Mouse (Mus musculus) stomach, postnatal 0 days (tissue): ENCODE results near the gene Ccdc175. TPM values are rescaled to one million over a fixed set of nuclear protein-coding genes. Genes with fewer than 3 reads are reported as not detected.

Experiments
- ATAC-seq: fragments of 200-750 bp; cut with Nextera tagmentation; 2 replicates; pipeline ENCODE4 v1.8.0; 2017; ENCODE audit not compliant: low FRiP score, low TSS enrichment
- DNase-seq: peaks from one replicate; pipeline ENCODE4 v3.0.0-alpha.2; 2016; ENCODE audit warnings: low spot score
- H3K27ac ChIP-seq: fragments of 300-500 bp; sonication (generic); replicated peaks from 2 replicates; pipeline ENCODE4 v1.5.1; 2014; ENCODE audit warnings: mild to moderate bottlenecking, control low read depth
- H3K27me3 ChIP-seq: fragments of 300-500 bp; sonication (generic); 2 replicates; pipeline ENCODE4 v1.6.1; 2014; ENCODE audit warnings: low read length; ENCODE audit not compliant: control insufficient read depth, insufficient read depth
- H3K36me3 ChIP-seq: fragments of 300-500 bp; sonication (generic); 2 replicates; pipeline ENCODE4 v1.6.1; 2014; ENCODE audit warnings: low read length, mixed read lengths; ENCODE audit not compliant: control insufficient read depth, insufficient read depth
- H3K4me1 ChIP-seq: fragments of 300-500 bp; sonication (generic); replicated peaks from 2 replicates; pipeline ENCODE4 v1.6.1; 2014; ENCODE audit warnings: antibody characterized with exemption; ENCODE audit not compliant: control insufficient read depth, insufficient read depth
- H3K4me2 ChIP-seq: fragments of 300-500 bp; sonication (generic); replicated peaks from 2 replicates; pipeline ENCODE4 v1.6.1; 2014; ENCODE audit warnings: low read depth, mild to moderate bottlenecking, control low read depth, moderate library complexity
- H3K4me3 ChIP-seq: fragments of 300-500 bp; sonication (generic); 2 replicates; pipeline ENCODE4 v1.5.1; 2014; ENCODE audit warnings: low read depth, low read length, control low read depth
- H3K9ac ChIP-seq: fragments of 300-500 bp; sonication (generic); 2 replicates; pipeline ENCODE4 v1.6.1; 2014; ENCODE audit warnings: mild to moderate bottlenecking, low read length, control low read depth, mixed read lengths
- H3K9me3 ChIP-seq: fragments of 300-500 bp; sonication (generic); 2 replicates; pipeline ENCODE4 v1.6.1; 2016; ENCODE audit warnings: low read length; ENCODE audit not compliant: control insufficient read depth
- CTCF ChIP-seq: IDR thresholded peaks from 2 replicates; pipeline ENCODE4 v1.5.1; 2016; ENCODE audit warnings: antibody characterized with exemption, low read depth, mild to moderate bottlenecking, moderate library complexity
- EP300 ChIP-seq: optimal IDR thresholded peaks from 2 replicates; pipeline ENCODE3; 2016; ENCODE audit warnings: antibody characterized with exemption
- WGBS: fragments of 180-500 bp; shearing (Covaris S2); extraction: QIAGEN DNeasy Blood & Tissue Kit; methylation state at CpG from one replicate; pipeline ENCODE4 v1.1.7; 2014; 5-methylcytosine and 5-hydroxymethylcytosine counted together
- polyA plus RNA-seq: library from polyadenylated mRNA; unstranded; fragments of >200 nt; fragmentation: Nextera tagmentation; extraction: Ambion mirVana; gene quantifications from 2 replicates; pipeline ENCODE4 v1.2.1, GENCODE M21; 2015

The Ccdc175 gene
- polyA plus RNA-seq, 1 experiment from 2014 or later = not detected

DNA sequence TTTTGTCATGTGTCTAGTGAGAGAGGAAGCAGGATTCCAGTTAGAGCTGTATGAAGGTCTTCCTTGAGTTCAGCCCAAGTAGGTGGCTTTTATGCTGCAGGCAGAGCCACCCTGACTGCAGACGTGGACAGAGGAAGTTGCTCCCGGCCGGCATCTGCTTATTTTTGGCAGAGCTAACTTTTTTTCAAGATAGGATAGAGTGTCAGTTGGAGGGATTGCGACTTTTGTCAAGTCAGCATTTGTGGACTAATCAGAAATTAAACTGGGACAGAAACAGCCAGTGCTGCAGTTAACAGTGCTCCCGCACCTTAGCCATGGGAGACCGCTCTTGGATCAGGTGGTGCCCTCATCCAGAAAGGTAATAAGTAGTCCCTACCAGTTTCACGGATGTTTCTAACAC is 12.6 kb upstream of the Ccdc175 start:
- H3K4me3 ChIP-seq = no peak overlapping the region
- no peak for DNase-seq
- H3K4me1 ChIP-seq = no peaks in the 10 kb centered on the region
- no peaks in the 10 kb centered on the region for H3K36me3 ChIP-seq
- H3K4me2 ChIP-seq = no peak overlapping the region
- no peak for ATAC-seq
- no peaks in the 10 kb centered on the region for H3K9me3 ChIP-seq
- H3K27ac ChIP-seq = no peak overlapping the region
- H3K9ac ChIP-seq = no peak overlapping the region
- H3K27me3 ChIP-seq = no peaks in the 10 kb centered on the region
- WGBS = 60% methylated on average over 7 of the region's 7 CpGs
- no peak for TF ChIP-seq CTCF
- TF ChIP-seq EP300 = no peak

DNA sequence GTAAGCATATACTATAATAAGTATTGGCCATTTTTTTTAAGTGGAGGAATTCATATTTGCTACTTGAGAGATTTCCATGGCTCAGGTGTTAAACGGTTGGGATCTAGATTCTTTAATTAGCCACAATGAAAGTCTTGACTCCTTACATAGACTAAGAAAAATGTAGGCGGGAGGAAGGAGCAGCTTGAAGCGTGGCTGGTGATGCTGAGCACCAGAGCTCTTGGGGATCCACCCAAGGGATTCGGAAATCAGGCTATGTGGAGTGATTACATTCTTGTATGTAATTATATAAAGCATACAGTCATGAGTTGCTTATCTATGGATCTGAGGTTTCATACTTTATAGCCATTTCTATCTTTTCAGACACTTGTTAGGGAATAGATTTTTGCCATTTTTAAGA is 5.3 kb downstream of the Ccdc175 start:
- WGBS = 66% methylated on average over 4 of the region's 4 CpGs
- TF ChIP-seq CTCF (no peak), EP300 (no peak)
- Histone ChIP-seq H3K27me3 (no peaks in the 10 kb centered on the region), H3K9me3 (no peaks in the 10 kb centered on the region), H3K9ac (no peak overlapping the region), H3K4me3 (no peak overlapping the region), H3K36me3 (no peaks in the 10 kb centered on the region), H3K4me1 (no peaks in the 10 kb centered on the region), H3K27ac (no peak overlapping the region), H3K4me2 (no peak overlapping the region)
- ATAC-seq (no peak), DNase-seq (no peak)

DNA sequence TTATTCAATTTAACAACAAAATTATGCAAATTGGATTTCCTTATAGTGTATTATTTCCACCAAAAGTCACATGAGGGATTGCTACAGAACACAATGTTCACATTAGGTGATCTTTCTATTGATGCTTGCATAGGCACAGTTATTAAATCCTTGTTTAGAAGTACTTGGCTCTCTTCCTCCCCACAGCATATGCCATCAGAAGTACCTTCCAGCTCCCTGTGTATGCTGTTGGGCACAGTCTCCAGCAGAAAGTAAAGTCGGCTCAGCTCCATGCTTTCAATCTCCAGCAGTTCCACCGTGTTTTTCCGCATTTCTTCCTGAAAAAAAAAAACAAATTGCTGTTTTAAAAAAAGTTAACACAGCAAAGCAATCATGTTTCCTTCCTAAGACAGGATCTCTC is 6.5 kb downstream of the Ccdc175 start:
- Histone ChIP-seq H3K4me2 (no peak overlapping the region), H3K4me3 (no peak overlapping the region), H3K4me1 (no peaks in the 10 kb centered on the region), H3K36me3 (no peaks in the 10 kb centered on the region), H3K9me3 (no peaks in the 10 kb centered on the region), H3K27ac (no peak overlapping the region), H3K27me3 (no peaks in the 10 kb centered on the region), H3K9ac (no peak overlapping the region)
- TF ChIP-seq CTCF (no peak), EP300 (no peak)
- DNase-seq (no peak), ATAC-seq (no peak)
- WGBS = 86% methylated on average over 3 of the region's 3 CpGs

DNA sequence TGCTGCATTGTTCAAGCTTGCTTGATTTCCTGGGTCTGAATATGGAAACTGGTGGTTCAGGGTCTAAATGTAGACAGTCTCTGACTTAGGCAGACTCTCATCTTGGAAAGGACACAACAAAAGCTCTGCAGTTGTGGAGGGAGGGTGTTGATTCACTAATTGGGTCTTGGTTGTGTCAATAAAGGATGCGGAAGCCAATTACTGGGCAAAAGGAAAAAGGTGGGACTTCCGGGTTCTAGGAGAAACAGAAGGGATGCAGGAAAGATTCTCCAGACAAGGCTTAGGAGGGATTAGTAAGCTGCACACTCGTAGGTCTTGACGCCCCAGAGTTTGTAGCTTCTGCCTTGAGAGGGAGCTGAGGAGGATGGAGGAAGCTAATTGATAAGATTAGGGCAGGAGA is 26.4 kb downstream of the Ccdc175 start:
- TF ChIP-seq EP300 (no peak), CTCF (no peak)
- no peaks in the 10 kb centered on the region for H3K9me3 ChIP-seq
- ATAC-seq (no peak), DNase-seq (no peak)
- H3K27ac ChIP-seq = no peak overlapping the region
- no peak overlapping the region for H3K4me2 ChIP-seq
- H3K4me1 ChIP-seq = no peaks in the 10 kb centered on the region
- H3K4me3 ChIP-seq = no peak overlapping the region
- 74% methylated on average over 4 of the region's 4 CpGs for WGBS
- no peaks in the 10 kb centered on the region for H3K27me3 ChIP-seq
- H3K9ac ChIP-seq = no peak overlapping the region
- no peaks in the 10 kb centered on the region for H3K36me3 ChIP-seq

DNA sequence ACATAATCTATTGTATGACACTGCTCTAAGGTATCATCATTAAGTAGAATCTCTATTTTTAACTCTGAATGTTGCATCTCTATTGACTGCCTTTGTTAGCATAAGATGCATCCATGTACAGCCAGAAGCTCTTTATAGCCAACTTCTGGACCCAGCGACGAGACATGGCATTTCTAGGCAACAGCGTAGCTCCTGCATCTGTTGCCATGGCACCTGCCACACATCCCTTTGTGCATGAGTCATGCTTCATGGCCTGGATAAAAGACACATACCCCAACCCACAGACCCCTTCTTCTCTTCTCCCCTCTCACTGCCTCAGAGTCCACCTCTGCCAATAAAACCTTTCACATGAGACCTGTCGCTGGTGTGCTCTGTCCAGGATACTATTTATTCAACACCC is 34.0 kb downstream of the Ccdc175 start:
- 89% methylated on average over 4 of the region's 4 CpGs for WGBS
- Histone ChIP-seq H3K27me3 (no peaks in the 10 kb centered on the region), H3K4me1 (no peaks in the 10 kb centered on the region), H3K9ac (no peak overlapping the region), H3K9me3 (no peaks in the 10 kb centered on the region), H3K4me2 (no peak overlapping the region), H3K4me3 (no peak overlapping the region), H3K36me3 (no peaks in the 10 kb centered on the region), H3K27ac (no peak overlapping the region)
- DNase-seq = no peak
- TF ChIP-seq EP300 = no peak
- TF ChIP-seq CTCF = no peak
- no peak for ATAC-seq

DNA sequence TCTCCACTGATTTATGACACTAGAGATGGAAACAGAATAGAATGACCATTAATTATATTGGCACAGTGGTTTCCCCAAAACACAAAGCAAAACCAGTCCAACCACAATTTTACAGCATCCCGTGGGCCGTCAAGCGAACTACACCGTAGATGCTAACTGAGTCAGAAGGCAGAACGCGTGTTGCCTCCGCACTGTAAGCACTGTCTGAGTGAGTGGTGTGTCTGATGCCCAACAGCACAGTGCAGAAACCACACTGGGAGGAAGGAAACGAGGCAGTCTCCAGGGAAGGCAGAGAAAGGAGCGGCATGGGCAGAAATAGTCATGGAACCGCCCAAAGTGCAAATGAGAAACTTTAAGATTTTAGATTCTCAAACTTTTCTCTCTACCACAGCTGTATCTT is 55.6 kb downstream of the Ccdc175 start:
- ATAC-seq = no peak
- Histone ChIP-seq H3K4me2 (no peak overlapping the region), H3K36me3 (no peaks in the 10 kb centered on the region), H3K4me1 (no peaks in the 10 kb centered on the region), H3K27ac (no peak overlapping the region), H3K4me3 (no peak overlapping the region), H3K27me3 (no peaks in the 10 kb centered on the region), H3K9me3 (no peaks in the 10 kb centered on the region), H3K9ac (no peak overlapping the region)
- TF ChIP-seq CTCF (no peak), EP300 (no peak)
- no peak for DNase-seq
- 89% methylated on average over 10 of the region's 10 CpGs for WGBS
